Mouse (Mus musculus): ENCODE measurements around the gene Zbtb22. TPM values are rescaled to one million over a fixed set of nuclear protein-coding genes. Genes with fewer than 3 reads are reported as not detected.
"Not testable (repeated sequence)": the region's sequence is repeated elsewhere in the genome, so short reads cannot be mapped to it uniquely, and the experiment has no call there.

Zbtb22 gene
- 20.6 and 20.9 TPM in 2 replicates for polyA plus RNA-seq (2015; fragmentation: Nextera tagmentation; extraction: Ambion mirVana)

- peak within 1 kb of the TSS; percentile 70 for H3K27ac ChIP-seq (ENCODE audit: low read length)
- peak within 1 kb of the TSS; percentile 62 for H3K4me3 ChIP-seq (ENCODE audit: low read length)
- H3K9me3 ChIP-seq (ENCODE audit: low read length), result no peaks in the 10 kb centered on the region
- peak within 1 kb of the TSS; percentile 61 for H3K9ac ChIP-seq (replicated peaks; ENCODE audit: low read length)
- peak; percentile 92 for ATAC-seq (ENCODE audit: low FRiP score, low TSS enrichment)
- H3K36me3 ChIP-seq (ENCODE audit: insufficient read depth, low read length), result peaks cover 43% of the 10 kb centered on the region
- under 1% methylated on average over 26 of the region's 34 CpGs for WGBS
- no peaks in the 10 kb centered on the region for H3K27me3 ChIP-seq (ENCODE audit: insufficient read depth, low read length)
- peaks cover 46% of the 10 kb centered on the region for H3K4me1 ChIP-seq (ENCODE audit: insufficient read depth, low read length)
- H3K4me2 ChIP-seq (replicated peaks; ENCODE audit: low read depth, low read length), result peak within 1 kb of the TSS; percentile 59
These were observed at the start of gene Zbtb22, which contains the start of gene Tapbp for GRCm38 (mm10) chr17:33915671-33916250. Zbtb22 (plus strand) TSS chr17:33915904. Tapbp (plus strand) TSS chr17:33915899.

GRCm38 (mm10) chr17:33873537-33873936 lies 42.2 kb upstream of the Zbtb22 start, which contains the start of gene Gm7029:
Gm7029 (plus strand) TSS chr17:33873837.
- not testable (repeated sequence) for ATAC-seq (ENCODE audit: low FRiP score, low TSS enrichment); H3K4me2 ChIP-seq (replicated peaks; ENCODE audit: low read depth, low read length); H3K4me1 ChIP-seq (ENCODE audit: insufficient read depth, low read length); H3K9me3 ChIP-seq (ENCODE audit: low read length); H3K27me3 ChIP-seq (ENCODE audit: insufficient read depth, low read length); H3K9ac ChIP-seq (replicated peaks; ENCODE audit: low read length); H3K27ac ChIP-seq (ENCODE audit: low read length); H3K4me3 ChIP-seq (ENCODE audit: low read length)
- H3K36me3 ChIP-seq (ENCODE audit: insufficient read depth, low read length), result peaks cover 15% of the 10 kb centered on the region
- no CpG with 5 or more reads among the region's 12 CpGs for WGBS

GRCm38 (mm10) chr17:33874411-33874810 lies 41.3 kb upstream of the Zbtb22 start:
- H3K9me3 ChIP-seq (ENCODE audit: low read length), result no peaks in the 10 kb centered on the region
- H3K4me2 ChIP-seq (replicated peaks; ENCODE audit: low read depth, low read length), result no peak overlapping the region
- H3K4me3 ChIP-seq (ENCODE audit: low read length), result no peak overlapping the region
- WGBS, result 91% methylated on average over 11 of the region's 11 CpGs
- H3K36me3 ChIP-seq (ENCODE audit: insufficient read depth, low read length), result peaks cover 16% of the 10 kb centered on the region
- no peak overlapping the region for H3K27ac ChIP-seq (ENCODE audit: low read length)
- no peak for ATAC-seq (ENCODE audit: low FRiP score, low TSS enrichment)
- no peaks in the 10 kb centered on the region for H3K4me1 ChIP-seq (ENCODE audit: insufficient read depth, low read length)
- H3K27me3 ChIP-seq (ENCODE audit: insufficient read depth, low read length), result no peaks in the 10 kb centered on the region
- no peak overlapping the region for H3K9ac ChIP-seq (replicated peaks; ENCODE audit: low read length)

DNA sequence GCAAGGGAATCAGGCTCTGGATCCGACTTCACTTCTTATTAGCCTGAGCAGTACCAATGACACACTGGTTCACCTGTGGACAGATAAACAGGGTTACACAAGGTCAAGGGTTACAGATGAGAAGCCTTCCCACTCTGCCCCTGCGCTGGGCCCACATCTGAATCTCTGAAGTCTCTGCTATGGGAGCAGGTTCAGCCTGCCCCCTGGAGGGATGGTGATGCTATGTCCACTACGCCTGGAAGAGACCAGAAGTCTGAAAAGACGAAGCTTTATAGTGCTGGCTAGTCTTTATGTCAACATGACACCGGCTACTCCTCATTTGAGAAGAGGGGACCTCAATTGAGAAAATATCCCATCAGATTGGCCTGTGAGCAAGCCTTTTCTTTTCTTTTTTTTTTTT lies 39.9 kb upstream of the Zbtb22 start:
- not testable (repeated sequence) for H3K9me3 ChIP-seq (ENCODE audit: low read length); ATAC-seq (ENCODE audit: low FRiP score, low TSS enrichment); H3K9ac ChIP-seq (replicated peaks; ENCODE audit: low read length); H3K27me3 ChIP-seq (ENCODE audit: insufficient read depth, low read length); H3K4me2 ChIP-seq (replicated peaks; ENCODE audit: low read depth, low read length); H3K4me3 ChIP-seq (ENCODE audit: low read length); H3K4me1 ChIP-seq (ENCODE audit: insufficient read depth, low read length); H3K27ac ChIP-seq (ENCODE audit: low read length)
- 87% methylated on average over 5 of the region's 5 CpGs for WGBS
- H3K36me3 ChIP-seq (ENCODE audit: insufficient read depth, low read length), result peaks cover 24% of the 10 kb centered on the region

GRCm38 (mm10) chr17:33884320-33884719 lies 31.4 kb upstream of the Zbtb22 start:
- H3K9ac ChIP-seq (replicated peaks; ENCODE audit: low read length); H3K4me3 ChIP-seq (ENCODE audit: low read length); H3K4me2 ChIP-seq (replicated peaks; ENCODE audit: low read depth, low read length); H3K27me3 ChIP-seq (ENCODE audit: insufficient read depth, low read length); ATAC-seq (ENCODE audit: low FRiP score, low TSS enrichment); H3K27ac ChIP-seq (ENCODE audit: low read length); H3K4me1 ChIP-seq (ENCODE audit: insufficient read depth, low read length); H3K9me3 ChIP-seq (ENCODE audit: low read length): not testable (repeated sequence)
- H3K36me3 ChIP-seq (ENCODE audit: insufficient read depth, low read length), result peaks cover 27% of the 10 kb centered on the region; the same call in 1 of the 2 replicates
- 94% methylated on average over 9 of the region's 11 CpGs for WGBS

DNA sequence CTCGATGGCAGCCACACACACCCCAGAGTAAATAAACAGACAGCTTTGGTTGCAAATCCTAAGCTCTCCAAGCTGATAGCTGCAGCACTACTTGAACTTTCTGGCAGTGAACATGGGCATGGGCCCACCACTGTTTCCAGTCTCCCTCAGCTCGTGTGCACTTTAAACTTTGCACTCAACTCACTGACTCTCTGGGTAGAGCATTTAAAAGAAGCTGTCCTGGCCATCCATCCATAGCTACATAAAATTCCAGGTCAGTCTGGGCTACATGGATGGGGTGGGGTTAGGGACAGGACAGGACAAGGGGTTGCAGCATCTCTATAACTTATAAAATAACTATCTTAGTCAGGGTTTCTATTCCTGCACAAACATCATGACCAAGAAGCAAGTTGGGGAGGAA lies 27.9 kb upstream of the Zbtb22 start:
- not testable (repeated sequence) for H3K27ac ChIP-seq (ENCODE audit: low read length); H3K9ac ChIP-seq (replicated peaks; ENCODE audit: low read length); ATAC-seq (ENCODE audit: low FRiP score, low TSS enrichment); H3K27me3 ChIP-seq (ENCODE audit: insufficient read depth, low read length); H3K4me2 ChIP-seq (replicated peaks; ENCODE audit: low read depth, low read length); H3K4me3 ChIP-seq (ENCODE audit: low read length); H3K36me3 ChIP-seq (ENCODE audit: insufficient read depth, low read length); H3K9me3 ChIP-seq (ENCODE audit: low read length)
- 55% methylated on average over 2 of the region's 2 CpGs for WGBS
- H3K4me1 ChIP-seq (ENCODE audit: insufficient read depth, low read length), result peaks cover 10% of the 10 kb centered on the region

DNA sequence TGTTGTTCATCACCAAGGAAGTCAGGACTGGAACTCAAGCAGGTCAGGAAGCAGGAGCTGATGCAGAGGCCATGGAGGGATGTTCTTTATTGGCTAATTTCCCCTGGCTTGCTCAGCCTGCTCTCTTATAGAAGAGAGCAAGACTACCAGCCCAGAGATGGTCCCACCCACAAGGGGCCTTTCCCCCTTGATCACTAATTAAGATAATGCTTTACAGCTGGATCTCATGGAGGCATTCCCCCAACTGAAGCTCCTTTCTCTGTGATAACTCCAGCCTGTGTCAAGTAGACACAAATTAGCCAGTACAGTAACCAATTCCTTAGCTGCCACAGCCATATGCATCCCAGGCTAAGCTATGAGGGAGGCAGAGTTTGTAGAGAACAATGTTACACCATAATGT lies 27.5 kb upstream of the Zbtb22 start:
- H3K4me2 ChIP-seq (replicated peaks; ENCODE audit: low read depth, low read length), result peak overlapping the region; percentile 63; the same call in 1 of the 2 replicates

GRCm38 (mm10) chr17:33889941-33890532 lies 25.7 kb upstream of the Zbtb22 start:
- Histone ChIP-seq H3K4me3 (ENCODE audit: low read length) (peak overlapping the region; percentile 62), H3K4me1 (ENCODE audit: insufficient read depth, low read length) (peaks cover 10% of the 10 kb centered on the region), H3K4me2 (replicated peaks; ENCODE audit: low read depth, low read length) (peak overlapping the region; percentile 63), H3K27ac (ENCODE audit: low read length) (peak overlapping the region; percentile 55; the same call in 1 of the 2 replicates), H3K9ac (replicated peaks; ENCODE audit: low read length) (peak overlapping the region; percentile 73)
- H3K27me3 ChIP-seq (ENCODE audit: insufficient read depth, low read length); H3K36me3 ChIP-seq (ENCODE audit: insufficient read depth, low read length); ATAC-seq (ENCODE audit: low FRiP score, low TSS enrichment); H3K9me3 ChIP-seq (ENCODE audit: low read length): not testable (repeated sequence)
- under 1% methylated on average over 38 of the region's 44 CpGs for WGBS

More for the DNA sequence above, 27.5 kb upstream of the Zbtb22 start:
- H3K9me3 ChIP-seq (ENCODE audit: low read length); H3K27ac ChIP-seq (ENCODE audit: low read length); H3K36me3 ChIP-seq (ENCODE audit: insufficient read depth, low read length); H3K9ac ChIP-seq (replicated peaks; ENCODE audit: low read length); H3K4me3 ChIP-seq (ENCODE audit: low read length); ATAC-seq (ENCODE audit: low FRiP score, low TSS enrichment); H3K27me3 ChIP-seq (ENCODE audit: insufficient read depth, low read length): not testable (repeated sequence)
- H3K4me1 ChIP-seq (ENCODE audit: insufficient read depth, low read length), result peaks cover 10% of the 10 kb centered on the region

GRCm38 (mm10) chr17:33890533-33891059 lies 25.1 kb upstream of the Zbtb22 start, which contains the start of gene Kifc1:
Kifc1 (minus strand) TSS chr17:33890661.
- no peaks in the 10 kb centered on the region for H3K9me3 ChIP-seq (ENCODE audit: low read length)
- no peaks in the 10 kb centered on the region for H3K27me3 ChIP-seq (ENCODE audit: insufficient read depth, low read length)
- H3K27ac ChIP-seq (ENCODE audit: low read length), result peak within 1 kb of the TSS; percentile 55; the same call in 1 of the 2 replicates
- peak within 1 kb of the TSS; percentile 62 for H3K4me3 ChIP-seq (ENCODE audit: low read length)
- peaks cover 8% of the 10 kb centered on the region; the same call in 1 of the 2 replicates for H3K36me3 ChIP-seq (ENCODE audit: insufficient read depth, low read length)
- peak; percentile 100 for ATAC-seq (ENCODE audit: low FRiP score, low TSS enrichment)
- H3K4me2 ChIP-seq (replicated peaks; ENCODE audit: low read depth, low read length), result peak within 1 kb of the TSS; percentile 63
- H3K9ac ChIP-seq (replicated peaks; ENCODE audit: low read length), result peak within 1 kb of the TSS; percentile 73
- peaks cover 10% of the 10 kb centered on the region for H3K4me1 ChIP-seq (ENCODE audit: insufficient read depth, low read length)
- under 1% methylated on average over 49 of the region's 49 CpGs for WGBS

GRCm38 (mm10) chr17:33891357-33891756 lies 24.3 kb upstream of the Zbtb22 start:
- ATAC-seq (ENCODE audit: low FRiP score, low TSS enrichment), result no peak
- Histone ChIP-seq H3K27ac (ENCODE audit: low read length) (no peak overlapping the region), H3K36me3 (ENCODE audit: insufficient read depth, low read length) (peaks cover under 1% of the 10 kb centered on the region; the same call in 1 of the 2 replicates), H3K4me3 (ENCODE audit: low read length) (no peak overlapping the region), H3K9ac (replicated peaks; ENCODE audit: low read length) (no peak overlapping the region), H3K4me1 (ENCODE audit: insufficient read depth, low read length) (peaks cover 10% of the 10 kb centered on the region), H3K9me3 (ENCODE audit: low read length) (no peaks in the 10 kb centered on the region), H3K27me3 (ENCODE audit: insufficient read depth, low read length) (no peaks in the 10 kb centered on the region), H3K4me2 (replicated peaks; ENCODE audit: low read depth, low read length) (no peak overlapping the region)
- WGBS, result 70% methylated on average over 2 of the region's 2 CpGs
